Mouse (Mus musculus): ENCODE measurements around the gene Zfp706. TPM values are rescaled to one million over a fixed set of nuclear protein-coding genes. Genes with fewer than 3 reads are reported as not detected.

The Zfp706 gene
- polyA plus RNA-seq, 1 experiment from 2014 or later: 415 TPM

GRCm38 (mm10) chr15:36960010-36960875 is 47.3 kb downstream of the Zfp706 start:
- ATAC-seq (ENCODE audit: insufficient number of reproducible peaks, insufficient read depth, low FRiP score, low read depth): no peak
- Histone ChIP-seq H3K9ac (ENCODE audit: low read length) (no peak overlapping the region), H3K9me3 (ENCODE audit: control insufficient read depth, low read length) (0 out of 2 replicates have a peak, but pooled peaks cover 4% of the 10 kb centered on the region), H3K4me3 (ENCODE audit: control insufficient read depth in 1 of 2, insufficient read depth in 1 of 2, low read depth in 1 of 2, low read length in 2 of 2) (no peak overlapping the region), H3K36me3 (ENCODE audit: control insufficient read depth, insufficient read depth, low read length) (no peaks in the 10 kb centered on the region), H3K27me3 (ENCODE audit: control insufficient read depth, insufficient read depth, low read length) (no peaks in the 10 kb centered on the region), H3K27ac (replicated peaks in 1 of 2; ENCODE audit: control insufficient read depth in 1 of 2, insufficient read depth in 1 of 2, low read depth in 2 of 2, low read length in 2 of 2) (no peak overlapping the region; a peak in 1 of 4 replicates), H3K4me2 (ENCODE audit: low read length) (peak overlapping the region; percentile 37), H3K4me1 (ENCODE audit: control insufficient read depth in 2 of 2, insufficient read depth in 2 of 2, low read length in 2 of 2) (peaks cover 13 to 19% of the 10 kb centered on the region in 2 experiments)
- 54% methylated on average over 17 of the region's 17 CpGs for WGBS

- ATAC-seq (ENCODE audit: insufficient number of reproducible peaks, insufficient read depth, low FRiP score, low read depth): no peak
- peaks cover 9 to 16% of the 10 kb centered on the region in 2 experiments for H3K4me1 ChIP-seq (ENCODE audit: control insufficient read depth in 2 of 2, insufficient read depth in 2 of 2, low read length in 2 of 2)
- H3K4me2 ChIP-seq (ENCODE audit: low read length): no peak overlapping the region
- WGBS: 73% methylated on average over 3 of the region's 3 CpGs
- H3K27me3 ChIP-seq (ENCODE audit: control insufficient read depth, insufficient read depth, low read length): no peaks in the 10 kb centered on the region; the same call in 1 of the 2 replicates
- no peak overlapping the region for H3K9ac ChIP-seq (ENCODE audit: low read length)
- no peak overlapping the region for H3K27ac ChIP-seq (replicated peaks in 1 of 2; ENCODE audit: control insufficient read depth in 1 of 2, insufficient read depth in 1 of 2, low read depth in 2 of 2, low read length in 2 of 2)
- H3K4me3 ChIP-seq (ENCODE audit: control insufficient read depth in 1 of 2, insufficient read depth in 1 of 2, low read depth in 1 of 2, low read length in 2 of 2): no peak overlapping the region
- 0 out of 2 replicates have a peak, but pooled peaks cover 4% of the 10 kb centered on the region for H3K9me3 ChIP-seq (ENCODE audit: control insufficient read depth, low read length)
- no peaks in the 10 kb centered on the region for H3K36me3 ChIP-seq (ENCODE audit: control insufficient read depth, insufficient read depth, low read length)
Measured at GRCm38 (mm10) chr15:36956221-36956620, 51.4 kb downstream of the Zfp706 start.

GRCm38 (mm10) chr15:36950258-36950657 is 57.3 kb downstream of the Zfp706 start:
- no peak for ATAC-seq (ENCODE audit: insufficient number of reproducible peaks, insufficient read depth, low FRiP score, low read depth)
- Histone ChIP-seq H3K4me1 (ENCODE audit: control insufficient read depth in 2 of 2, insufficient read depth in 2 of 2, low read length in 2 of 2) (peaks cover 0 to 8% of the 10 kb centered on the region in 2 experiments; a peak in 1 of 4 replicates), H3K36me3 (ENCODE audit: control insufficient read depth, insufficient read depth, low read length) (no peaks in the 10 kb centered on the region), H3K4me3 (ENCODE audit: control insufficient read depth in 1 of 2, insufficient read depth in 1 of 2, low read depth in 1 of 2, low read length in 2 of 2) (no peak overlapping the region), H3K4me2 (ENCODE audit: low read length) (no peak overlapping the region), H3K27me3 (ENCODE audit: control insufficient read depth, insufficient read depth, low read length) (no peaks in the 10 kb centered on the region; the same call in 1 of the 2 replicates), H3K9me3 (ENCODE audit: control insufficient read depth, low read length) (no peaks in the 10 kb centered on the region), H3K9ac (ENCODE audit: low read length) (no peak overlapping the region), H3K27ac (replicated peaks in 1 of 2; ENCODE audit: control insufficient read depth in 1 of 2, insufficient read depth in 1 of 2, low read depth in 2 of 2, low read length in 2 of 2) (no peak overlapping the region)
- WGBS: 71% methylated on average over 2 of the region's 2 CpGs

- ATAC-seq (ENCODE audit: insufficient number of reproducible peaks, insufficient read depth, low FRiP score, low read depth): no peak
- no peak overlapping the region for H3K9ac ChIP-seq (ENCODE audit: low read length)
- peaks cover 0 to 8% of the 10 kb centered on the region in 2 experiments; a peak in 1 of 4 replicates for H3K4me1 ChIP-seq (ENCODE audit: control insufficient read depth in 2 of 2, insufficient read depth in 2 of 2, low read length in 2 of 2)
- no peak overlapping the region for H3K27ac ChIP-seq (replicated peaks in 1 of 2; ENCODE audit: control insufficient read depth in 1 of 2, insufficient read depth in 1 of 2, low read depth in 2 of 2, low read length in 2 of 2)
- no peak overlapping the region for H3K4me2 ChIP-seq (ENCODE audit: low read length)
- H3K4me3 ChIP-seq (ENCODE audit: control insufficient read depth in 1 of 2, insufficient read depth in 1 of 2, low read depth in 1 of 2, low read length in 2 of 2): no peak overlapping the region
- H3K27me3 ChIP-seq (ENCODE audit: control insufficient read depth, insufficient read depth, low read length): no peaks in the 10 kb centered on the region
- 77% methylated on average over 20 of the region's 22 CpGs for WGBS
- no peaks in the 10 kb centered on the region for H3K36me3 ChIP-seq (ENCODE audit: control insufficient read depth, insufficient read depth, low read length)
- no peaks in the 10 kb centered on the region for H3K9me3 ChIP-seq (ENCODE audit: control insufficient read depth, low read length)
Measured at GRCm38 (mm10) chr15:36948866-36949546, 58.6 kb downstream of the Zfp706 start.

Data from heart, embryonic 14.5 days (tissue).